Mouse (Mus musculus) adrenal gland, postnatal 14 days (tissue): ENCODE data around the gene 4930519P11Rik. TPM values are rescaled to one million over a fixed set of nuclear protein-coding genes. Genes with fewer than 3 reads are reported as not detected.

ENCODE experiments used
- DNase-seq: peaks from one replicate; pipeline ENCODE4 v3.0.0; 2021; ENCODE audit warnings: mixed read lengths
- total RNA-seq: library from RNA; stranded (reverse); gene quantifications from 2 replicates; pipeline ENCODE4 v1.2.3, GENCODE M21; 2021

4930519P11Rik gene
- total RNA-seq, 1 experiment from 2014 or later: not detected

DNA sequence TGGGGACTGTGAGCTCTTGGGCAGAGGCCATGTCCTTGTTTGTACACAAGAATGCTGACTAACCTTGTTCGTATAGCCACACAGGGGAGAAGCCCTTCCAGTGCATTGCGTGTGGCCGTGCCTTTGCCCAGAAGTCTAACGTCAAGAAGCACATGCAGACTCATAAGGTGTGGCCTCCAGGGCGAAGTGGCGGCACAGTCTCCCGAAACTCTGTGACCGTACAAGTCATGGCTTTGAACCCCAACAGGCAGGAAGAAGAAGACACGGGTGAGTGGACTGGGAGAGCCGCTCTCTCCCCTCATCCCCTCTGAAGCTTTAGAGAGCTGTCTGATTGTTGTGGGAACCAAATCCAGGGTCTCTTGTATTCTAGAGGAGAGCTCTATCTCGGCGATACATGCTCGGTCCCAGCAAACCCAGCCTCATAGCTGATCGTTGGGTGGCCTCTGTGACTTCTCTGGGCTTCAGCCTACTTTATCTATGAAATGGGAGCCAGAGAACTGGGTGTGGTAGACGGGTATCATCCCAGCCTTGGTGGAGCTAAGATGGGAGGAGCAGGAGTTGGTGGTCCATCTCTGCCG is 19.1 kb upstream of the 4930519P11Rik start:
- DNase-seq: no peak

DNA sequence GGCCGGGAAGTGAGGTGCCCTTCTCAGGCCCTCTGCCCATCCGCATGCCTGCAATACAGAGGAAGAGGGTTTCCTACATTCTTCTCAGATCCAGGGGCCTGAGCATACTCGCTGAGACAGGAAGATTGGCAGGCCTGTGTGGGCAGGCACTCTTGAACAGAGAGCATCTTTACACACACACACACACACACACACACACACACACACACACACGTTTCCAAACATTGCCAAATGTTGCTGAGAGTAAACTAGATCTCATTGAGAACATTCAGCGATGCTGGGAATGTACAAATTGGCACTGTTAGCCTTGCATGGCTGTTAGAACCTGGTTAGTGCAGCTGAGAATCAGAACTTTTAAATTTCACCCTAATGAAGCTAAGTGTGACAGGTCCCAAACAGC is 17.3 kb upstream of the 4930519P11Rik start:
- DNase-seq: no peak

DNA sequence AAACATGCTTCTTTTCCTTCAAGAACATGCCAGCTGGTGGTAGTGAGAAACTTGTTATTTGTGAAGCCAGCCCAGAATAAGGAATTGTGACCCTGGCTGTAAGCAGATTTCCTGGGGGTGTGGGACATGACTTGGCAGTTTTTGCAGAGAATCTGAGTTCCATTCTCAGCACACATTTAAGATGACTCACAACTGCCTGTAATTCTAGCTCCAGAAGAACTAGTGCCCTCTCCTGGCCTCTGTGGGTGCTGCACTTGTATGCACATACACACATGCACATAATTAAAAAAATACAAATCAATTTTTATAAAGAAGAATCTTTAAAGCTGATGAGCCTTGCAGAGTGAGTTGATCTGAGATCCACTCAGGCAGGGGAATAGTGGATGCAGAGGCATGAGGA is 10.9 kb upstream of the 4930519P11Rik start:
- DNase-seq: no peak

DNA sequence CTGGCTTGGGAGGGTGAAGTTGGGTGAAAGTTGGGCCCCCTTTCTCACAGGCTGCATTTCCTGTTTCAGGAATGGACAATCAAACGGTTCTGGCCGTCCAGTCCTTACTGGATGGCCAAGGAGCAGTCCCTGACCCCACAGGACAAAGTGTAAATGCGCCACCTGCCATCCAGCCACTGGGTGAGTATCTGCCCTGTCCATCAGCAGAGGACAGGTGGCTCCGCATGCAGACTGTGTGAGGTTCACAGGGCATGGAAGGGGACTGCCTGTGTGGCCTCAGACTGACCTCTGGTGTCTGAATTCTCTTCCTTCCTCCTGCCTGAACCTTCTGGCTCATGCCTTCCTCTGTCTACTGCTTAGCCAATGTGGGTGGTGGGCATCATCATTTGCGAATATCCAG is 8.4 kb upstream of the 4930519P11Rik start:
- no peak for DNase-seq

- DNase-seq: no peak
These were observed 3.8 kb upstream of the 4930519P11Rik start for GRCm38 (mm10) chr2:154617061-154617460.

GRCm38 (mm10) chr2:154615674-154616073 is 2.4 kb upstream of the 4930519P11Rik start:
- DNase-seq: no peak

DNA sequence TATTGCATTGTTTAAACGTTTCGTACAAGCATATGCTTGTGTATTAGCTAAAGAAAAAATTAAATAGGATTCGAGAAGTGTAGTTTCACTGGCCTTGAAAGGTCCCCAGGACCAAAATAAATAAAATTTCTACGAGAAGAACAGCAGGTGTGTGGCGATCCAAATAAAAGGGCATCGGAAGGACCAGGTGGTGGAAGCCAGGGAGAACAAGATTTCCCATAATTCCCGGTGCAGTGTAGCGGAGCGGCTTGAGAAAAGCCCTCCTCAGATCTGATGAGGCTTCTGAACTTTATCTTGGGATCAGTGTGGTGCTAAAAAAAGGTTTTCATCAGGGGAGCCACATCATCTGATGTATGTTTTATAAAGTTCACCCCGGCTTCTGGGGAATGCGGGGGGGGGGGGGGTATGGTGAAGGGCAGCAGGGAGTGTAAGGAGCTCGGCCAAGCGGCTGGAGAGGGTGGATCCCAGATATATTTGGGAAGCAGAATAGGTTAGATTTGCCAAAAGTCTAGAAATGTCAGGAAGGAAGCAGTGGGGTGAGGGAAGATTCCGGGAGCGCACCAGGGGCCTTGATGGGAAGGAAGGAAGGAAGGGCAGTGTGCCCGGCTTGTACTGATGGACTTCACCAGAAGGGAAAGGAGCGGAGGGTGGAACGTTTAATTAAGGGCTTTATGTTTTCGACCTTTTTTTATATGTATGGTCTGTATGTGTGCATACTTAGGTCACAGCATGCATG is 1.8 kb upstream of the 4930519P11Rik start:
- DNase-seq: no peak

GRCm38 (mm10) chr2:154609050-154609767 is 4.0 kb downstream of the 4930519P11Rik start:
- DNase-seq: no peak

GRCm38 (mm10) chr2:154606965-154607364 is 6.3 kb downstream of the 4930519P11Rik start:
- no peak for DNase-seq

GRCm38 (mm10) chr2:154604156-154604555 is 9.1 kb downstream of the 4930519P11Rik start:
- no peak for DNase-seq

DNA sequence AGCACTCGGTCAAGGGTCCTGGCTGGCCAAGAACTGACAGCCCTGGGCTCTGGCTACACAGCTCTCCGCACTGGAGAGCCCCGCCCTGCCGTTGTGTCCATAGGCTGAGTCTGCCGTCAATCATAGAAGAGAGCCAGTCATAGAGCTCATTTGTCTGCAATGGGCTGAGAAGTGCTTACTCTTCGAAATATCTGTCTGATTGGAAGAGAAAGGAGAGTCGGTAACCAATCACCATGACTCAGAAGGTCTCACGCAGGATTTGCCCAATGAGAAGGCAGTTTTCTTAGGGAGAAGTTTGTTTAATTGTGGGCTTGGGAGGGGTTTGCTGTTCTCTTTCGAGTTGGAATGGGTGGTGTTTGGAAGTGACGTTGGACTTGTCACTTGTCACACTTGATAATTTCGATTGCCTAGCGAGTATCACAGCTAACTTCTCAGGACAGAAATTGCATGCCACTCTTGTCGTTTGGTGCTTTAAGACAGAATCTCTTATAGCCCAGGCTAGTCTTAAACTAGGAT is 9.5 kb downstream of the 4930519P11Rik start, which contains the start of gene Pxmp4:
Gene Pxmp4, minus strand, starts transcription at position 71 of the 516 bp plus-strand sequence.
- DNase-seq: peak; percentile 98

- no peak for DNase-seq
These were observed 10.1 kb downstream of the 4930519P11Rik start for GRCm38 (mm10) chr2:154603007-154603637.

DNA sequence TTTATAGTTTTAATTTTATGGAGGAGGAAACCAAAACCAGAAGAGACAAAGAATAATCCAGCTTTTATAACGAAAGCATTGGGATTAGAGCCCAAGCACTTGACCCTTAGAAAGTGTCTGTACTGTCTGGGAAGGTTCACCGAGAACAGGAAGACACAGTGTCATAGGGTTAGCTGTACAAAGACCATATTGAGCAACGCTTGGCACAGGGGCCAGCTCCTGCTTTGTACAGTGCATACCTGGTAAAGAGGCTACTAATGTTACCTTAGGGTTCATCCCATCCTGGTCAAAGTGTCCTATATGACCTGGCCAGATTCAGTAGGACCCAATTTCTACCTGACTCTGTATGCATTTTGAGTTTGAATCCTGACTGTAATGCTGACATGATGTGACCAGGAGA is 11.9 kb downstream of the 4930519P11Rik start:
- DNase-seq: no peak

DNA sequence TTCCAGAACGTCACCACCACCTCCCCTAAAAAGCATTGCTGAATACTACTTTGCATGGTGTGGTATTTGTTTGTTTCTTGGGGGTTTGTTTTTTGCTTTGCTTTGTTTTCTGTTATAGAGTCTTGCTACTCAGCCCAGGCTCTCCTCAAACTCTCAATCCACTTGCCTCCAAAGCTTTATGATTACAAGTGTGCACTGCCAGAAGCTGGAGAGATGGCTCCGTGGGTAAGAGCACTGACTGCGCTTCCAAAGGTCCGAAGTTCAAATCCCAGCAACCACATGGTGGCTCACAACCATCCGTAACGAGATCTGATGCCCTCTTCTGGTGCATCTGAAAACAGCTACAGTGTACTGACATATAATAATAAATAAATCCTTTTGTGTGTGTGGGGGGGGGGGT is 12.7 kb downstream of the 4930519P11Rik start:
- DNase-seq: no peak

DNA sequence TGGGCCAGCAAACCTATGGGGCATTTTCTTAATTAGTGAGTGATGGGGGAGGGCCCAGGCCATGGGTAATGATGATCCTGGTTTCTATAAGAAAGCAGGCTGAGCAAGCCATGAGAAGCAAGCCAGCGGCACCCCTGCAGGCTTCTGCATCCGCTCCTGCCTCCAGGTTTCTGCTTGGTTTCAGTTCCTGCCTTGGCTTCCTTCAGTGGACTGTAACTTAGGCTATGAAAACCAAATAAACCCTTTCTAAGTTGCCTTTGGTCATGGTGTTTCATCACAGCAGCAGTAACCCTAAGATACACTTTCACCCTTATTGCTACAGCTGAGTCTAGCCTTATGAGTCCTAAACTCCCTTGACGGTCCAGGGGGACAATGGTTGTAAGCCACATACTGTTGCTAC is 15.8 kb downstream of the 4930519P11Rik start:
- DNase-seq: no peak

GRCm38 (mm10) chr2:154595775-154596174 is 17.5 kb downstream of the 4930519P11Rik start:
- DNase-seq: peak; percentile 61

- DNase-seq: peak; percentile 56
These were observed 20.2 kb downstream of the 4930519P11Rik start for GRCm38 (mm10) chr2:154593025-154593424.

DNA sequence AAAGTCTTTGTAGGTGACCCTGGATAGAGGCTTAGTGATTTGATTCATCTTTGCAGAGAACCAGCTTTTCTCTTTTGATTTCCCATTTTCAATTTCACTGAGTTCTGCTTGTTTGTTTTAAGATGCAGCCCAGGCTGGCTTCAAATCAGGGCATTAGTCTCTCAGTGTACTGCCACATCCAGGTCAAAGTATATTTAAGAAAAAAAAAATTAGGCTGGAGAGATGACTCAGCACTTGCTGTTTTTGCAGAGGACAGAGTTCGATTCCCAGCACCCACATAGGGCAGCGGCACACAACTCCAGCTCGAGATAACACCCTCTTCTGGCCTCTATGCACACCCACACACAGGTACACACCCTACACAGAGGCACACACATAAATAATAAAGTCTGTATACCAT is 22.0 kb downstream of the 4930519P11Rik start:
- no peak for DNase-seq

DNA sequence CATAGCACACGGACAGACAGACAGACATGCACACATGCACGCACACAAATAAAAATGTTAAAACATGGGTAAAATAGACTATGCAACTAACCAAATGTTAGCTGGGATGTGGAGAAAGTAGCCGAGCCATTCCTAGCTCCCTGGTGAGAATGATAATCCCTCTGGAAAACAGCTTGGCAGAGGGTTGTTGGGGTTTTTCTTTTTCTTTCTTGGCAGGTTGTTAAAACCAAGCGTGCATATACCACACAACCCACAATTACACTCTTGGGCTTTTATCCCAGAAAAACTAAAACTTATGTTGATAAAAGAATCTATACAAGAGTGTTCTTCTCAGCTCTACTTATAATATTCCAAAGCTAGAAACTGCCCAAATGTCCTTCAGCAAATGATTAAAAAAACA is 24.2 kb downstream of the 4930519P11Rik start:
- DNase-seq: no peak

- peak; percentile 65 for DNase-seq
These were observed 26.8 kb downstream of the 4930519P11Rik start for GRCm38 (mm10) chr2:154586405-154586804.

DNA sequence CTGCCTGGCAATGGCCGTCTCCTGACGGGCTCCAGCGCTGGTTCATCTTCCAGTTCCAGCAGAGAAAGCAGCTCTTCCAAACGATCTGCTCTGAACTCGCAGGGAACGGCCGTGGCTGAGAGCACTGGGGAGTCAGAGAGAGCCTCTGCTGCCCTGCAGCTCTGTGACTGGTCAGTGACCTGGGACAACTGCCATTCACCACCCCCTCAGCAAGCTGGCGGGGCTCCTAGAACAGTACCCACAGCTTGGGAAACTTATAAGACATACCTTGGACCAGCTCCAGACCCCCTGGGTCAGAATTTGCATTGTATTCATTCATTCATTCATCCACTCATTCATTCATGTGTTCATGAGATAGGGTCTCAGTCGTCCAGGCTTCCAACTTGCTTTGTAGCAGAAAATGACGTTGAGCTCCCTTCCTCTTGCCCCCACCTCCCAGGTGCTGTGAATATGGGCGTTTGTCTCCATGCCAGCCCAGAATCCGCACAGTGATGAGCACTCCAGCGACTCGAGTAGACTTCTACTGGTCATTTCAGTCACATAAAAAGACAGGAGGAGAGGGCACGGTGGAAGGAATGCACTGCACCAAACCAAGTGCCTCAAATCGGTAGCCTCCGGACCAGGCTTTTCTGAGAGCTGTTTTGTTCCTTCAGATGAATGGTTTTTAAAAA is 28.2 kb downstream of the 4930519P11Rik start:
- DNase-seq: no peak
